ENCODE assay signal across 16 mouse cellular contexts in genomic region chr4:44159839-44160238, GRCm38 (mm10).
"Had no signal": no experiment of that assay in that cellular context is flagged by ENCODE, and none has a peak within 500 bp of the region (broad histone marks: within the 10 kb centered on the region; RNA-seq: fewer than 3 reads in every experiment).

No protein-coding gene starts in this region.

- ATAC-seq: intestine, embryonic 15.5 days; liver, embryonic 12.5 days had no signal

- H3K4me2 ChIP-seq: intestine, embryonic 15.5 days; kidney, embryonic 15.5 days; liver, embryonic 12.5 days; lung, embryonic 14.5 days; midbrain, embryonic 12.5 days; neural tube, embryonic 12.5 days had no signal

- H3K27me3 ChIP-seq: intestine, embryonic 15.5 days; kidney, embryonic 15.5 days; liver, embryonic 12.5 days; megakaryocyte, embryonic 14.5 days; midbrain, embryonic 12.5 days; neural tube, embryonic 12.5 days had no signal

- H3K9me3 ChIP-seq: intestine, embryonic 15.5 days; kidney, embryonic 15.5 days; limb, embryonic 10.5 days; liver, embryonic 12.5 days; megakaryocyte, embryonic 14.5 days; midbrain, embryonic 12.5 days; neural tube, embryonic 12.5 days had no signal

- H3K9ac ChIP-seq: intestine, embryonic 15.5 days; kidney, embryonic 15.5 days; liver, embryonic 12.5 days; lung, embryonic 14.5 days; midbrain, embryonic 12.5 days; neural tube, embryonic 12.5 days had no signal

- H3K27ac ChIP-seq: intestine, embryonic 15.5 days; kidney, embryonic 15.5 days; left cerebral cortex, adult 2 months; limb, embryonic 10.5 days; liver, embryonic 12.5 days; macrophage; midbrain, embryonic 12.5 days; neural tube, embryonic 12.5 days had no signal

- H3K4me3 ChIP-seq: intestine, embryonic 15.5 days; kidney, embryonic 15.5 days; left cerebral cortex, adult 2 months; limb, embryonic 10.5 days; liver, embryonic 12.5 days; megakaryocyte, embryonic 14.5 days; midbrain, embryonic 12.5 days; myocyte; neural tube, embryonic 12.5 days had no signal

- H3K36me3 ChIP-seq: intestine, embryonic 15.5 days had no signal

- DNase-seq: kidney, adult 18-20 months; kidney, postnatal 14 days; lung, embryonic 14.5 days; lung, postnatal 10 days; right cerebral cortex, postnatal 14 days; thymus, postnatal 36 days had no signal
